Mouse (Mus musculus) megakaryocyte, embryonic 14.5 days (primary cell): ENCODE measurements around the gene Rasl11b.

Source experiments
- FLI1 ChIP-seq: IDR thresholded peaks from 2 replicates; pipeline ENCODE4 v1.6.1; 2012; ENCODE audit warnings: low read length, inconsistent platforms, mixed read lengths
- GATA1 ChIP-seq: IDR thresholded peaks from 3 replicates; pipeline ENCODE4 v1.6.1; 2012; ENCODE audit warnings: mixed read lengths, low read length, inconsistent platforms, borderline replicate concordance

DNA sequence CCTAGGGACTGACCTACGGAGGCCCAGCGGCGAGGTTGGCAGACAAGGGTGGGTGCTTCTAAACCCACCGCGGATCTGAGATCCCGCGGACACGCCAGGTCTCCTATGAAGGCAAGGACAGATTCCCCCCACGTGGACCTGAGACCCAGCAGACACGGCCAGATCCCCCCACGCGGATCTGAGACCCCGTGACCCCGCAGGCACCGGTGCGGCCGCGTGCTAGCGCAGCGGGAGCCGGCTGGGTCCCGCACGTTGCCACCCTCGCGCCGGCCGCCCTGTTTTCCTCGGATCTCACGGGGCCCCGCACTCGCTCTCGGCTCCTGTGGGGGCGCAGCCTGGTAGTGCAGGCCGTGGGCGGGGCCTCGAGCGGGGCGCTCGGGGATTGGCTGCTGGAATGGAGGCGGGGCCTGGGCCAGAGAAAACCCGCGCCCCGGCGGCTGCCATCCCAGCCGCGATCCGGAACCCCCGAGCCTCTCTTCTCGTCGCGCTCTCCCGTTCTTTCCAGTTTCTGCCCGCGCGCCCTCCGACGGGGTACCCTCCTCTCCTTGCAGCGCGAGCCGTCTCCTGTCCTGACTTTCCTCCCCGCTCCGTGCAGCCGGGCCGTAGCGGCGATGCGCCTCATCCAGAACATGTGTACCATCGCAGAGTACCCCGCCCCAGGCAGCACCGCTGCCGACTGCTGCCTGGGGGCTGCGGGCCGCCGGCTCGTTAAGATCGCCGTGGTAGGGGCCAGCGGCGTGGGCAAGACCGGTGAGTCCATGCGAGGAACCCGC is at the start of gene Rasl11b:
- no peak for TF ChIP-seq GATA1
- no peak for TF ChIP-seq FLI1
